Mouse (Mus musculus): ENCODE measurements around the gene Prl2b1. TPM values are rescaled to one million over a fixed set of nuclear protein-coding genes. Genes with fewer than 3 reads are reported as not detected.

Gene Prl2b1
- polyA plus RNA-seq (2014; fragmentation: Nextera tagmentation; extraction: Ambion mirVana), result not detected in 2 replicates

GRCm38 (mm10) chr13:27390746-27391145 lies at the start of gene Prl2b1:
Gene Prl2b1, minus strand, starts transcription at chr13:27390846.
- Histone ChIP-seq H3K27ac (replicated peaks in 1 of 2; ENCODE audit: control insufficient read depth in 1 of 2, insufficient read depth in 1 of 2, low read depth in 2 of 2, low read length in 2 of 2) (no peak within 1 kb of the TSS), H3K4me1 (ENCODE audit: control insufficient read depth in 2 of 2, insufficient read depth in 2 of 2, low read length in 2 of 2) (no peaks in the 10 kb centered on the region), H3K27me3 (ENCODE audit: control insufficient read depth, insufficient read depth, low read length) (no peaks in the 10 kb centered on the region), H3K9ac (ENCODE audit: low read length) (no peak within 1 kb of the TSS), H3K4me3 (ENCODE audit: control insufficient read depth in 1 of 2, insufficient read depth in 1 of 2, low read depth in 1 of 2, low read length in 2 of 2) (no peak within 1 kb of the TSS), H3K9me3 (ENCODE audit: control insufficient read depth, low read length) (no peaks in the 10 kb centered on the region), H3K4me2 (ENCODE audit: low read length) (no peak within 1 kb of the TSS), H3K36me3 (ENCODE audit: control insufficient read depth, insufficient read depth, low read length) (no peaks in the 10 kb centered on the region)
- 69% methylated on average over 6 of the region's 6 CpGs for WGBS
- no peak for ATAC-seq (ENCODE audit: insufficient number of reproducible peaks, insufficient read depth, low FRiP score, low read depth)

- H3K27ac ChIP-seq (replicated peaks in 1 of 2; ENCODE audit: control insufficient read depth in 1 of 2, insufficient read depth in 1 of 2, low read depth in 2 of 2, low read length in 2 of 2), result no peak within 1 kb of the TSS
- no peak within 1 kb of the TSS for H3K4me2 ChIP-seq (ENCODE audit: low read length)
- no peak for ATAC-seq (ENCODE audit: insufficient number of reproducible peaks, insufficient read depth, low FRiP score, low read depth)
- no peaks in the 10 kb centered on the region for H3K36me3 ChIP-seq (ENCODE audit: control insufficient read depth, insufficient read depth, low read length)
- H3K27me3 ChIP-seq (ENCODE audit: control insufficient read depth, insufficient read depth, low read length), result no peaks in the 10 kb centered on the region
- WGBS, result 75% methylated on average over 3 of the region's 3 CpGs
- H3K4me1 ChIP-seq (ENCODE audit: control insufficient read depth in 2 of 2, insufficient read depth in 2 of 2, low read length in 2 of 2), result no peaks in the 10 kb centered on the region
- H3K9me3 ChIP-seq (ENCODE audit: control insufficient read depth, low read length), result no peaks in the 10 kb centered on the region
- no peak within 1 kb of the TSS for H3K4me3 ChIP-seq (ENCODE audit: control insufficient read depth in 1 of 2, insufficient read depth in 1 of 2, low read depth in 1 of 2, low read length in 2 of 2)
- H3K9ac ChIP-seq (ENCODE audit: low read length), result no peak within 1 kb of the TSS
Observed at GRCm38 (mm10) chr13:27438588-27438987, 47.9 kb upstream of the Prl2b1 start, which contains the start of gene Prl8a6. Gene Prl8a6, minus strand, starts transcription at chr13:27438688.

GRCm38 (mm10) chr13:27433159-27433558 lies 42.5 kb upstream of the Prl2b1 start:
- Histone ChIP-seq H3K9me3 (ENCODE audit: control insufficient read depth, low read length) (no peaks in the 10 kb centered on the region), H3K36me3 (ENCODE audit: control insufficient read depth, insufficient read depth, low read length) (no peaks in the 10 kb centered on the region), H3K9ac (ENCODE audit: low read length) (no peak overlapping the region), H3K4me3 (ENCODE audit: control insufficient read depth in 1 of 2, insufficient read depth in 1 of 2, low read depth in 1 of 2, low read length in 2 of 2) (no peak overlapping the region), H3K4me2 (ENCODE audit: low read length) (no peak overlapping the region), H3K27ac (replicated peaks in 1 of 2; ENCODE audit: control insufficient read depth in 1 of 2, insufficient read depth in 1 of 2, low read depth in 2 of 2, low read length in 2 of 2) (no peak overlapping the region), H3K27me3 (ENCODE audit: control insufficient read depth, insufficient read depth, low read length) (no peaks in the 10 kb centered on the region), H3K4me1 (ENCODE audit: control insufficient read depth in 2 of 2, insufficient read depth in 2 of 2, low read length in 2 of 2) (no peaks in the 10 kb centered on the region)
- WGBS, result 63% methylated on average over 1 of the region's 1 CpGs
- no peak for ATAC-seq (ENCODE audit: insufficient number of reproducible peaks, insufficient read depth, low FRiP score, low read depth)

- no peak overlapping the region for H3K9ac ChIP-seq (ENCODE audit: low read length)
- ATAC-seq (ENCODE audit: insufficient number of reproducible peaks, insufficient read depth, low FRiP score, low read depth), result no peak
- H3K4me2 ChIP-seq (ENCODE audit: low read length), result no peak overlapping the region
- no peak overlapping the region for H3K27ac ChIP-seq (replicated peaks in 1 of 2; ENCODE audit: control insufficient read depth in 1 of 2, insufficient read depth in 1 of 2, low read depth in 2 of 2, low read length in 2 of 2)
- no peak overlapping the region for H3K4me3 ChIP-seq (ENCODE audit: control insufficient read depth in 1 of 2, insufficient read depth in 1 of 2, low read depth in 1 of 2, low read length in 2 of 2)
- no peaks in the 10 kb centered on the region for H3K36me3 ChIP-seq (ENCODE audit: control insufficient read depth, insufficient read depth, low read length)
- H3K4me1 ChIP-seq (ENCODE audit: control insufficient read depth in 2 of 2, insufficient read depth in 2 of 2, low read length in 2 of 2), result no peaks in the 10 kb centered on the region
- H3K9me3 ChIP-seq (ENCODE audit: control insufficient read depth, low read length), result no peaks in the 10 kb centered on the region
- no peaks in the 10 kb centered on the region for H3K27me3 ChIP-seq (ENCODE audit: control insufficient read depth, insufficient read depth, low read length)
Observed at GRCm38 (mm10) chr13:27413640-27414039, 23.0 kb upstream of the Prl2b1 start.

- Histone ChIP-seq H3K4me2 (ENCODE audit: low read length) (no peak overlapping the region), H3K4me1 (ENCODE audit: control insufficient read depth in 2 of 2, insufficient read depth in 2 of 2, low read length in 2 of 2) (no peaks in the 10 kb centered on the region), H3K9ac (ENCODE audit: low read length) (no peak overlapping the region), H3K27ac (replicated peaks in 1 of 2; ENCODE audit: control insufficient read depth in 1 of 2, insufficient read depth in 1 of 2, low read depth in 2 of 2, low read length in 2 of 2) (no peak overlapping the region), H3K27me3 (ENCODE audit: control insufficient read depth, insufficient read depth, low read length) (no peaks in the 10 kb centered on the region), H3K9me3 (ENCODE audit: control insufficient read depth, low read length) (no peaks in the 10 kb centered on the region), H3K36me3 (ENCODE audit: control insufficient read depth, insufficient read depth, low read length) (no peaks in the 10 kb centered on the region), H3K4me3 (ENCODE audit: control insufficient read depth in 1 of 2, insufficient read depth in 1 of 2, low read depth in 1 of 2, low read length in 2 of 2) (no peak overlapping the region)
- WGBS, result 82% methylated on average over 7 of the region's 7 CpGs
- ATAC-seq (ENCODE audit: insufficient number of reproducible peaks, insufficient read depth, low FRiP score, low read depth), result no peak
Observed at GRCm38 (mm10) chr13:27399061-27399724, 8.5 kb upstream of the Prl2b1 start.

GRCm38 (mm10) chr13:27345373-27345772 lies 45.3 kb downstream of the Prl2b1 start, which contains the start of gene Prl8a2:
Gene Prl8a2, plus strand, starts transcription at chr13:27345673.
- no peak within 1 kb of the TSS for H3K4me2 ChIP-seq (ENCODE audit: low read length)
- H3K9me3 ChIP-seq (ENCODE audit: control insufficient read depth, low read length), result no peaks in the 10 kb centered on the region
- H3K9ac ChIP-seq (ENCODE audit: low read length), result no peak within 1 kb of the TSS
- no peaks in the 10 kb centered on the region for H3K27me3 ChIP-seq (ENCODE audit: control insufficient read depth, insufficient read depth, low read length)
- H3K4me1 ChIP-seq (ENCODE audit: control insufficient read depth in 2 of 2, insufficient read depth in 2 of 2, low read length in 2 of 2), result peaks cover 0 to 7% of the 10 kb centered on the region in 2 experiments; a peak in 1 of 4 replicates
- H3K4me3 ChIP-seq (ENCODE audit: control insufficient read depth in 1 of 2, insufficient read depth in 1 of 2, low read depth in 1 of 2, low read length in 2 of 2), result no peak within 1 kb of the TSS
- ATAC-seq (ENCODE audit: insufficient number of reproducible peaks, insufficient read depth, low FRiP score, low read depth), result no peak
- WGBS, result 47% methylated on average over 2 of the region's 2 CpGs
- H3K36me3 ChIP-seq (ENCODE audit: control insufficient read depth, insufficient read depth, low read length), result no peaks in the 10 kb centered on the region
- no peak within 1 kb of the TSS for H3K27ac ChIP-seq (replicated peaks in 1 of 2; ENCODE audit: control insufficient read depth in 1 of 2, insufficient read depth in 1 of 2, low read depth in 2 of 2, low read length in 2 of 2)

GRCm38 (mm10) chr13:27342733-27343275 lies 47.8 kb downstream of the Prl2b1 start:
- Histone ChIP-seq H3K4me1 (ENCODE audit: control insufficient read depth in 2 of 2, insufficient read depth in 2 of 2, low read length in 2 of 2) (peaks cover 0 to 7% of the 10 kb centered on the region in 2 experiments; a peak in 1 of 4 replicates), H3K27me3 (ENCODE audit: control insufficient read depth, insufficient read depth, low read length) (no peaks in the 10 kb centered on the region), H3K4me2 (ENCODE audit: low read length) (no peak overlapping the region), H3K36me3 (ENCODE audit: control insufficient read depth, insufficient read depth, low read length) (no peaks in the 10 kb centered on the region), H3K9ac (ENCODE audit: low read length) (no peak overlapping the region), H3K9me3 (ENCODE audit: control insufficient read depth, low read length) (no peaks in the 10 kb centered on the region), H3K4me3 (ENCODE audit: control insufficient read depth in 1 of 2, insufficient read depth in 1 of 2, low read depth in 1 of 2, low read length in 2 of 2) (no peak overlapping the region), H3K27ac (replicated peaks in 1 of 2; ENCODE audit: control insufficient read depth in 1 of 2, insufficient read depth in 1 of 2, low read depth in 2 of 2, low read length in 2 of 2) (peak overlapping the region; percentile 33 to 53; a peak in 2 of 4 replicates)
- no peak; the same call in 1 of the 2 replicates for ATAC-seq (ENCODE audit: insufficient number of reproducible peaks, insufficient read depth, low FRiP score, low read depth)
- 15% methylated on average over 3 of the region's 3 CpGs for WGBS
